Mouse (Mus musculus) urinary bladder, adult 2 months (tissue): ENCODE measurements around the gene Etv6. TPM values are rescaled to one million over a fixed set of nuclear protein-coding genes. Genes with fewer than 3 reads are reported as not detected.

ENCODE experiments used
- DNase-seq: peaks from one replicate; pipeline ENCODE4 v3.0.0; 2022; ENCODE audit warnings: low spot score
- polyA plus RNA-seq: library from polyadenylated mRNA; depleted of rRNA; stranded (reverse); fragments of >200 nt; gene quantifications from 2 replicates; pipeline ENCODE4 v1.2.3, GENCODE M21; 2012

Etv6 gene
- polyA plus RNA-seq, 1 experiment = 29.9 TPM

DNA sequence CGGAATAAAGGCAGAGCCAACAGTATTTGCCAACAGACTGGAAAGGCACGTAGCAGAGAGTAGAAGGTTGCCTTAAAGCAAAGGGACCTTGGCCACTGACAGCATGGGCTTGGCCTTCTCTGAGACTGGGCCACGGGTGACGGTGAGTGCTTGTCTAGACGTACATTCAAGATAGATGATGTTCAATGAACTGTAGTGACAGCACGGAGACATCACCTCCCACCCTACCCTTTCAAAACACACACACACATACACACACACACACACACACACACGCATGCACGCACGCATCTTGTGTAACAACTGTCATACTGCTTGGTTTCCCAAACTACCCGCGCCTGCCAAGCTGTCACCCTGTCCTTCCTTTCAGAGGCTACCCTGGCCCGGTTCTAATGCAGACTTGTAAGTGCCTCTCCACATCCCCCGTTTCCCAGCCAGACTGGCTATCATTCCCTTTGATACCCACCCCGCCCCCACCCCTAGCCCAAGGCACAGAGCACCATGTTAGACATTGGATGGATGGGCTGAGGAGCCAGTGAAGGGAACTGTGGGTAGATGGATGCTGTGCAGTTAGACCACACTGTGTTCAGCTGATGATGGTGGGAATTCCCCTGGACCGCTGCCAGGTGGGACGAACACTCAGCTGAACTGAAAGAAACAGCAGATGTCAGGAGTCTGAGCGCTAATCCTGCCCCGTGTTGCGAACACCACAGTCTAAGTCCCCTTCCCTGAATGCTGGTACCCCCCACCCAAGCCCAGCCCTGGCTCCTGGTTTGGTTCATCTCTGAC lies 172.1 kb downstream of the Etv6 start:
- no peak for DNase-seq

DNA sequence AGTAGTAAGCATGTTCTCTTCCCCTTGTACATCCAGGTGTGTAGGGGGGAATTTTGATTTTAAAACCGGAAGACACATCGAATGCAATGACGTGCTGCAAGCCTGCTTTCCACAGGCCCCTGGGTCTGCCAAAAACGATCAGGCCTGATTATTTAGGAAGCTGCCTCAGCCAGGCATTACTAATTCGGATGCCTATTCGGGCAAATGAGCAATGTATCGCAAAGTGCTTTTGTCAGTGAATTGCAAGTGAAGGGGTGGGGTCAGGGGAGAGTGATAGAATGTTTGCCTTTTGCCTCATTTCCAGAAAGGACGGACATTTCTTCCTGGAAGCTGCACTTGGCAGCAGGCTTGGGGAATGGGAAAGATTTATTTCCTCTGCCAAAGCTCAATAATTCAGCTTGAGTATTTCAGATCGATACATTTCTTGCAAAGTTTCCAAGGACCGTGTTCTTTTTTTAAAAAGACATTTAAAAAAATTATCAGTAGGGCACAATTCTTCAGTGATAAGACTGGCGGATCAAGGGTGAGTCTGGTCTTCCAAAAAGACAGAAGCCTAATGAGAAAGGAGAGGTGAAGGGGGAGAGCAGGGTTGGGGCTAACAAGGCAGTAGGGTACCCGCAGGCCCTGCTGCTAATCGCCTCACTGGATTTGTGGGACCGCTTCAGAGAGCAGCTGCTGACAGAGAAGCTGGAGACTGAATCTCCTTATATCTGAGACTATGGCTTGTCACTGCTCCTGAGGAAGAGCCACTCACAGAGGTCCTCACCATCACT lies 172.9 kb downstream of the Etv6 start:
- DNase-seq = no peak

DNA sequence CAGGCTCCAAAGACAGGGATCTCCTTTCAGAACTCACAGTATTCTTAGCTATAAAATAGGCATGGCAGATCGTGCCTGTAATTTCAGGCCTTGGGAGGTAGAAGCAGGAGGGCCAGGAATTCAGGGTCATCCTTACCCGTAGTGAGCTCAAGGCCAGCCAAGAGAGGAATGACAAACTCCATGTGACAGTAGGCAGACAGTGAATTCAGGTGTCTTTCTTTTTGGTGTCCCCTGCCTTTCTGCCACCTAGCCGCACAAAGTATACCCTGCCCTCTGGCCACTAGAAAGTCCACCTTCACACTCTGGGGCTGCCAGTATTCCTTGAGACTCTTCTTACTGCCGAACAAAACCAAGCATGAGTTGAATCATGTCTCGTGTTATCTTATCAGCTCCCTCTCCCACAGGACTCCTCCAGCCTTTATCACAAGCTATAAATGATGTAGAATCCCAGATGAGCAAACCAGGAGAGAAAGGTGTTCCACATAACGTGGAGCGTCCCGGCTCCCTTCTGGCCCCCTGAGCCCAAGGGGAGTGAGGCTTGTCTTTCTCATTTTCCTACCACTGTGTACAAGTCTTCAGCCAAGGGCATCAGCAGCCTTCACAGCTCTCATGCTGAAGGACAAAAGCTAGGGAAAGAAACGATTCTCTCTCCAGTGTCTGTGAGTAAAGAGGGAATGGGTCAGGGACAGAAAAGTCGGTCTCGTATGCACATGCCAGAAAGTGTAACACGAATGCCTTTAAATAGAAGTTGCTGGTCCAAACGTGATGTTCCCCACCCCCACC lies 175.4 kb downstream of the Etv6 start:
- no peak for DNase-seq

DNA sequence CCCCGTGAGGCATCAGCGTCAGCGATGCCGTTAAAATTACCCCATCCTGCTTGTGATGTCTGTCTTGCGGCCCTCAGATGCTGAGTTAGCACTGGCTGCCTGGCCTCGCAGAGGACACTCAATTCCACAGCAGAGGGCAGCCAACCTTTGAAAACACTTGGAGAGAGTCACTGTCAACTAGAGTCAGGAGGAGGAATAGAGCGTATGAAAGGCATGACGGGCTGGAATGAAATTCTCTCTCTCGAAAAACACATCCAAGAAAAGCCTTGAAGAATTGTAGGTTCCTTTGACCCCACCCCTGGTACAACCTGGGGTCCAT lies 175.9 kb downstream of the Etv6 start:
- no peak for DNase-seq

DNA sequence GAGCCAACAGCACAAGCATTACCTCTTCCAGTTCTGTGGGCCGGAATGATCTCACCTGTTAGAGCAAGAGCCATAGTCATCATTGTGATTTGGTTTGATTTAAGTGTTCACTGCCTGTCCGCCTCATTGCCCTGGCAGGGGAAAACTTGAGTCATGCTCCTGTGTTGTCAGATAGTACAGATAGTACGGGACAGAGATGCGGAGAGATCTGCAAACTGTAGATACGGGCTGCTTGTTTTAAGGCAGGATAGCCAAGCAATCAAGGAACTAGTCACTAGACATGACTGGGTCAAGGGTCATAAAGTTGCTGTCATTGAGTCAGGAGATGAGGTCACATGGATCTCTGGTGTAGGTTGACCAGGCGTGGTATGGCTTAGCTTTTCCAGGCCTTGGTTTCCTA lies 182.2 kb downstream of the Etv6 start:
- DNase-seq = no peak

DNA sequence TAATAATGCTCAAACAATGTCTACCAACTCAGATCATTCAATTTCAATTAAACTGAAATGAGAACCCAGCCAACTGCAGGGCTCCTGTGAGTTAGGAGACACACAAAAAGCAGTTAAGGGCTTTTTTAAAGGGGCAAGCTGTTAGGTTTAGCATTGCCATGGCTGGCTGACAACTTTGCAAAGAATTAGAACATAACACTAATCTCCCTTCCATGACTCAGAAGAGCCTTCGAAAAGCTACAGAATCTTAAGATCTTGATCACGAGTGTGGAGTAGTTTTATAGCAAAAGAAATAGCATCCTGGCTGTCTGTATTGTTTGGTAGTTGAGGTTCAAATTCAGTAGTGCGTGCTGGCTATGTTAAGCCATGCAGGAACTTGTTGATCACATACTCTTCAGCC lies 182.9 kb downstream of the Etv6 start:
- DNase-seq = no peak

DNA sequence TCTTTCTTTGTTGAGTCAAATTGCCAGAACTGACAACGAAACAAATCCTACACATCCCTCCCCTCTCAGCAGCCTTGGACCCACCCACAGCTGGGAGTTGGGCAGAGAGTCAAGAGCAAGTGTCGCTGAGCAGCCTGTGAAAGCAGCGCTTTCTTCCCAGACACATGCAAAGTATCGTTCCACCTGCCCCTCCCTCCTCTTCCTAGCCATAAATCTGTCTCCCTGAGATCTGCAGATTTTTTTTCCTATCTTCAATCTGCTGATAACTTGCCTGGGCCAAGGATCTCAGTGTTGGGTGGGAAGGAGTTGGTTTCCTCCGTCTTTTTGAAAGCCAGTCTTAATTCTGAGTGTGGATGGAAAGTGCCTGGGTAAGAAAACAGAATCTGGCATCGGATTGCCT lies 183.9 kb downstream of the Etv6 start:
- DNase-seq = no peak

DNA sequence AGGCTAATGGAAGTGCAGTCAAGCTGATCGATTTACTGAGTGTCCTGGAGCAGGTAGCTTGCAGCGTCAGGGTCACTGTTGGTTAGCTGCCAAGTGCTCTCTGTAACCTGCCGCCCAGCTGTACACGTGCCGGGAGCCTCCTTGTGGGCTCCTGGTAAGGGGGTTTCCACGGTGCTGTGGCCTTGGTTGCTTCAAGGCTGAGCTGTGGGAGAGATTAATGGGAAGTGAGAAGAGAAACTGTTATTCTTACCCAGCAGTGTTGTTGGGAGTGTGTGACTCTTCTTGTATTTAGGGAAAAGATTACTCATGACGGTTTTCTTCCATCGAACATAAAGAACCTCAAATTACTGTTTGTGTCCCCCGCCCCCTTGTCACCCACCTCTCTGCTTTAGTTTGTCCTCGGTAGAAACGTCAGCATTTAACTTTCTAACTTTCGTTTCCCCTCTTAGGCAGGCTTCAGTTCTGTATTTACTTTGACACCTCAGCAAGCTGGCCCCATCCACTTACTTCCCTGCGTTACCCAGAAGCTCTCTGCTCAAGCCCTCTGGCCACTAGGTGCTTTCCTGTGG lies 184.8 kb downstream of the Etv6 start:
- DNase-seq = no peak

DNA sequence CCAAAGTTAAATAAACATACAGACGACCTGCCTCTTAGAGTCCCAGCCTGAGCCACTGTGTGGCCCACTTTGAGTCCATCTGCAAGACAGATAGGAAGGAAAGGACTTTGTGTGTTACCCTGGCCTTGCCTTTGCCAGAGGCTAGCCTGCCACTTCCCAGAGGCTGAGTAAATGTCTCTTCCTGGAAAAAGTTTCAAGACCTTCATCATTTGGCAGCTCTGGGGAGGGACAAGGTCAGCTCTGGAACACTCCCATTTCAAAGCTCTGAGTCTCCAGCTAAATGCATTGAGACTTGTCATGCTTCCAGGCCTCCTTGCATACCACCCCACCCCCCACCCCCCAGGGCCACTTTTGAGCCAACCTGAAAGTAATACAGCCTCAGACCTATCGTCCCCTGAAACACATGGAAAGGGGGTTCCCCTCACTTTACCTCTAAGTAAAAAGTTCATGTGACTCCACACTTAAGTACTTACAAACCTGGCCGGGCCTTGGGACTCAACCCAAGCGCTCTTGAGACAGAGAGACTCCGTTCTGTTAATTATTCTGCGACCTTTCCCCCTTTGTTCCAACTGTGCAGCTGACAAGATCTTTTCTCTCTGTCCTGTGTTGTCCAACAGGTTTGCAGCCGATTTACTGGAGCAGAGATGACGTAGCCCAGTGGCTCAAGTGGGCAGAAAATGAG lies 186.9 kb downstream of the Etv6 start:
- no peak for DNase-seq

DNA sequence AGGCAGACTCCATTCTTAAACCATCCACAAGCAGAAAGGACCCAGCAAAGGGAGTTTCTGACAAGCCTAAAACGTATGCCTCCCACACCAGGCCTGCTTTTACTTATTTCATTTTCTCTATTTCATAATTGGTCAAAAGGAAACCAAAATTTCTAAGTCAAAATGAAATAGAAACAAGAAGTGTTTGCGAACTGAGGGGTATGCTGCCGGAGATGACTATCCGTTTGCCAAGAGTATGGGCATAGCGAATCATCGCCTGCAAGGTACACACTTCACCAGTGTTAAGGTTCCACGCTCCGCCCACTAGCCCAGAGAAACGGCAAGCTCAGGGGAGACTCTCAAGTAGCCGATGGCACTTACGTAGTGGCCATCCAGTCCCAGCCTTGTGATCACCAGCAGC lies 190.1 kb downstream of the Etv6 start:
- no peak for DNase-seq

DNA sequence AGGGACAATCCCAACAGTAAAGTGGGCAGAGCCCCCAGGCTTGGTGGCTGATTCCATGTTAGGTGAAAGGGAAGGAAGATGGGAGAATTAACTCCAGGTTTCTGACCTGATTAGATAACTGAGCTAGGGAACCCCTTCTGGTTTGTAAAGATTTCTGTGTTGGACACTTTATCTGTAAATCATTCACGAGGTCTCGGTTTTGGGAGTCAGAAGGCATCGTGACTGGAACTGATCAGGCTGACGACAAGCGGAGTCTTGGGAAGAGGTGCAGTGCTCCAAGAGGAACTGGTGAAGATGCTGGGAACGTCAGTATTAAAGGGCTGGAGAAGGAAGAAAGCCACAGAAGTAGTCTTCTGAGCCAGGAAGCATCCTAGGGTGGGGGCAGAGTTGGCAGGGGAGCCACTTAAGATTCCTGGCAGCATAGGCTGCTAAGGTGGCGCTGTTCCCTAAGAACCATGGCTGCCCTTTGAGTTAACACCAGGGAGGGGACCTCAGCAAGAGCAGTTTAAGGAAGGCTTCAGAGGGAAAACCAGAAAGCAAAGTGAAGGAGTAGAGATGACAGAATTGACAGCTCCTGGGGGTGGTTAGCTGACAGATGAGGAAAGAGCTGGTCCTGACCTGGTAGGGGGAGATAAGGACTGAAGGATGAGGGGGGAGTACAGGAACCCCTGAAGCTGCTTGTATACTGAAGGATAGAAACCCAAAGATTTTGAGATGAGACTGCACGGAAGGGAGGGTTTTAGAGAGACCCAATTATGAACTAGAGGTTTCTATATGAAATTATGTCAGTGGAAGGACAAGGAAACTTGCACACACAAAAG lies 191.1 kb downstream of the Etv6 start:
- DNase-seq = no peak

DNA sequence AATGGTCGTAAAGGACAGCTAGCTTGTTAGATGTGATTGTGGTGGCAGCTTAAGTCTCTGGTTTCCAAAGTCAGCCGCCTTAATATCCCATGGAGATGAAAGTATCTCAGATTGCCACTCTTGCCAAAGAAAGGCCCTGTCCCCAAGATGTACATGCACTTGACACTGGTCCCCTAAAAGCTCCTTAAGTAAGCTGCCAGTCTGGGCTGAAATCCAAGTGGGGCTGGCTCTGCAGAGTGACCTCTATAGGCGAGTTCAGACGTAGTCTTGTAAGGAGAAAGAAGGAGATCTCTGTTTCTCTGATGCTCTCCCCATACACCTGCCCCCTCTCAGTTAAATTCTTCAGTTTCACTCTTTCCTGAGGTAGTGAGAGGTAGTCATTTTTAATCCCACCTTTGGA lies 200.8 kb downstream of the Etv6 start:
- DNase-seq = no peak

DNA sequence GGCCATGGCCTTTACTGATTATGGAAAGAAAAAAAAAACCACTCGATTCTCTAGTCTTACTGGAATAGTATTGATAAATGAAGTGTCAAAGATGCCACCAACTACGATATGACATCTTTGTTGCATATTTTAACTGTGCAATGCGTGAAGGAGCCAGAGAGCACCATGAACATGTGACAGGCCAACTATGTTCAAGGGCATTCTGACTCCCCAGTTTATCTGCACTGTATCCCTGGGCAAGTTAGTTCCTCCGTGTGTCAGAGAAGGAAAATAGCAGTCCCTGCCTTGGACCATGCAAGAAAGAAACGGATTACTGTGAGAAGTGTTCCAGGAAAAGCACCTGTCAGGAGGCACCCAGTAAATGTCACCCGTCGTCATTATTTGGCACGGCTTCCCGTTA lies 203.0 kb downstream of the Etv6 start:
- no peak for DNase-seq

DNA sequence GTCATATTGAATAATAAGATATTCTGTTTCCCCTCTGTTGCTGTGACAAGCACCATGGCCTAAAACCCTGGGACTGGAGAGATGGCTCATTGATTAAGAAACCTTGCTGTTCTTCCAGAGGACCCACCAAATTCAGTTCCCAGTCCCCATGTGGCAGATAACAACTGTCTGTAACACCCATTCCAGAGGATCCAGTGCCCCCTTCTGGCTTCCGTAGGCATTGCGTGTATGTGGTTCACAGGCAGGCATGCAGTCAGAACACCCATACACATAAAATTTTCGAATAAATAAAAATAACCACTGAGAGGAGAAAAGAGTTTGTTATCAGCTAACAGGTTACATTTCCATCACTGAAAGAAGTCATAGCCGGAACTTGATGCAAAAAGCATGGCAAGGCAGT lies 205.5 kb downstream of the Etv6 start:
- DNase-seq = no peak

DNA sequence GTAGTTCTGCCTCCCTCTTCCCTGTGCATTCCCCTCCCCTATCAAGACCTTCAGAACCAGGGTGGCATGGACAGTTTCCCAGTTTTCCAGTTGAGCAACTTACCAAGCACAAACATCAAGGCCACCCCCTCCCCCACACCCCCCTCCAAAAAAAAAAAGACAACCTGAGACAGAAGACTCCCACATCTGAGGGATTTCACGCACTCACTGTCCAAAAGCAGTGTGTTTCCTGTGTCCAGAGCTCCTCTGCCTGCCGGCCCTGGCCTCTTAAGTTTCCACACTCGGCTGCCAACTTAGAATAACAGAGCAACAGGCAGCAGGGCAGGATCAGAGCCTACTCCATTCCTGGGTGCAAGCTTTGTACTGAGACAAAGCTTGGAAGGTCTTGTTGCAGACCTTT lies 207.6 kb downstream of the Etv6 start:
- DNase-seq = no peak

DNA sequence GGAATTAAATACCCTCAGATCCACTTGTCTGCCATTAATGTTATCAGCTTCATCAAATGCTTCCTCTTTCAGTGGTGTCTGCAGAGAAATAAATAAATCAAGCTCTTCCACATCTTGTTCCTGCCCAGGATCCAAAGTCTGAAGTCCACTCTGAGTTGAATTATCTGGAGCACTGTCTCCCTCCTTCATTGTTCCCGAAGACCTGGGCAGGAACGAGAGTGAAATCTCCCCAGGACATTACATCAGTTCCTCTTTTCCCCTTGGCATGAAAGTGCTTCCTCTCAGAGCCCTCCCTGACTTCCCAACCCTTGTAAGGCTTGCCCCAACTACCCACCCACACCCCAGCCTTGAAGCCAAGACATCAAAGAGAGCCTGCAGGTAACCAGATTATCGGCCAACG lies 208.0 kb downstream of the Etv6 start:
- DNase-seq = no peak

DNA sequence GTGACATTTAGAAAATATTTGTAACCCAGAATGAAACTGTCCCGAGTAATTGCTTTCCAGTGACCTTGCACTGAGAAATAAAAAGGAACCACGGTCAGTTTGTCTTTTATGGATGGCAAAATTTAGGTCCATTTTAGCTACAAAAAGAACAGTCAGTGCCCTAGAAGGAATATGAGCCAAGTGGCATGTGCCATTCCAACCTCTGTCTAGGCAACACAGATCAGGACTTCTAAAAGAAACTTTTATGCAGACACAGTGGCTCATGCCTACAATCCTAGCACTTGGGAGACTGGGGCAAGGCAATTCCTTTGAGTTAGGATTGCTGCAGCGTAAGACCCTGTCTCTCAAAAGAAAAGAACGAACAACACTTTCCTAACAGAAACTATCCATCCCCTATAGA lies 208.6 kb downstream of the Etv6 start:
- no peak for DNase-seq

DNA sequence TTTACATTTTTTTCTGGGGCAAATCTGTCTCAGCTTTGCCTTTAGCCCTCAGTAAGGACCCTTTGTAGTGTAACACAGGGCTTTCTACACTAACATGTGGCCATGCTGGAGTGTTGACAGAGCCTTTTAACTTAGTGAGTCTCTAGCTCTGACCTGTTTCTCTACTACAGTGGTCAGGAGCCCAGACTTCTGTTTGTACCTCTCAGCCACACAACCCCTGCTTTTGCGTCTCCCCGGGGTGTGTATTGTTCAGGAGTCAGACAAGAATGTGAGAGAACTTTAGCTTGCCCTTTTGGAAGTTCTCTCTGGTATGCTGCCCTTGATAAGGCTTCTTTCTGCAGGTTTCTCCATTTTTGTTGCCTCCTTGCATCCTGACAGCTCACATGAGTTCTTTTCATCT lies 210.6 kb downstream of the Etv6 start:
- DNase-seq = no peak

DNA sequence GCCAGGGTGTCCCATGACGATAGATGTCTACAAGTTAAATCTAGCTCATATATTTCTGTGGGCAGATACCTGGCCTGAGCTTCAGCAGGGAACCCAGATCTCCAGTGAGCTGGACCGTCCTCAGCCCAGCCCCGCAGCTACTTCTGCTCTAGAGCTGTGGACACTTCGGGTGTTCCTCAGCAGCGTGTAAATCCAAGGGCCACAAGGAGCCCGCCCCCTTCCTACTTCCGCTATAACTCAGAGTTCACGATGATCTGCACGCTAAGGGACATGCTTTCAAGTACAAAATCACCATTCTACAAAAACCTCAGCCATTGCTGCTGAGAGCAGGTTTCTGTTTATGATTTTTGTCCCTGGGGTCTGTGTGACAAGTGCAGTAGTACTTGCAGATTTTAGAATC lies 211.8 kb downstream of the Etv6 start:
- DNase-seq = no peak

DNA sequence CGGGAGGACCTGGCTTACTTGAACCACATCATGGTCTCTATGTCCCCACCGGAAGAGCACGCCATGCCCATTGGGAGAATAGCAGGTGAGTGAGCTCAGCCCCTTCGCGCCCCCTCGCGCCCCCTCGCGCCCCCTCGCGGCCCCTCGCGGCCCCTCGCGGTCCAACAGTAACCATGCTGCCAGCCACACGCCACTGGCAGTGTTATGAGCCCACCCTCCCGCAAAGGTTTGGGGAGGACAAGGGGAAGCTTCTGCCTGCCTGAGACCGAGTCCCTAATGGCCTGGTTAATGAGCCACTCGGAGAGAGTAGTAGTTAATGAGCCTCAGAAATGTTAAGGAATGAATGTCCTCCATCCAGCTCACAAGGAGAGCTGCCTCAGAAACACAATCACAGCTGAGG lies 213.2 kb downstream of the Etv6 start:
- no peak for DNase-seq

DNA sequence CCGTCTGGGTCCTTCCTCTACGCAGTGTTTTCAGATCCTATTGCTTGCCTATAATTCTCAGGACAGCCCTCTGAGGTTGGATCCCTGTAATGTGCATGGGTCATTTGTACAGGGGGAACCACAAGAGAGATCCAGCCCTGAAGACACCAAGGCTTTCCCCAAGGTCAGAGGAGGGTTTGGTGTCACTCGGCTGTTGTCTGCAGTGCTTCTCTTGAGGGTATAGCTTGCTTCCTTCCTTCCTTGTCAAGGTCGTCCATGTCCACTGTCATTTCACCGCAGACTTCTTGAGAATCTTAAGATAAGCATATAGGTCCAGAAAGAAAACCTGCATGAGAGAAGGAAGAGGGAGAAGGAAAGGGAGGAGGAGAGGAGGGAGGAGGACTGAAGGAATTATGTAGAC lies 215.3 kb downstream of the Etv6 start:
- no peak for DNase-seq
